Mouse (Mus musculus): Measurements from ENCODE around the gene Acadm.
A peak's percentile ranks its signal among the peaks of the same experiment; 100 is the strongest.

Acadm gene

GRCm38 (mm10) chr3:153940486-153940885 is 3.9 kb downstream of the Acadm start:
- peak in 1 of 2 experiments; percentile 25 for DNase-seq

- DNase-seq = no peak
These were observed 4.4 kb downstream of the Acadm start for GRCm38 (mm10) chr3:153940021-153940420.

GRCm38 (mm10) chr3:153937116-153937810 is 7.2 kb downstream of the Acadm start:
- DNase-seq = peak; percentile 67 to 70

GRCm38 (mm10) chr3:153935878-153936277 is 8.6 kb downstream of the Acadm start:
- no peak for DNase-seq

- no peak for DNase-seq
These were observed 12.0 kb downstream of the Acadm start for GRCm38 (mm10) chr3:153932461-153932860.

- no peak for DNase-seq
These were observed 14.9 kb downstream of the Acadm start for GRCm38 (mm10) chr3:153929526-153929925.

- DNase-seq = no peak
These were observed 18.1 kb downstream of the Acadm start for GRCm38 (mm10) chr3:153926333-153926732.

GRCm38 (mm10) chr3:153921147-153921910 is 23.1 kb downstream of the Acadm start:
- no peak for DNase-seq

GRCm38 (mm10) chr3:153917200-153917599 is 27.2 kb downstream of the Acadm start:
- DNase-seq = peak in 1 of 2 experiments; percentile 31

- DNase-seq = no peak
These were observed 30.8 kb downstream of the Acadm start for GRCm38 (mm10) chr3:153913510-153914243.

- peak; percentile 95 to 96 for DNase-seq
These were observed 31.6 kb downstream of the Acadm start, which contains the start of gene Rabggtb for GRCm38 (mm10) chr3:153912546-153913509. Gene Rabggtb, minus strand, starts transcription at chr3:153913009.

GRCm38 (mm10) chr3:153911882-153912440 is 32.5 kb downstream of the Acadm start:
- peak in 1 of 2 experiments; percentile 35 for DNase-seq

- DNase-seq = peak; percentile 31 to 62
These were observed 33.1 kb downstream of the Acadm start for GRCm38 (mm10) chr3:153911197-153911881.

GRCm38 (mm10) chr3:153910489-153910888 is 33.9 kb downstream of the Acadm start:
- DNase-seq = no peak

GRCm38 (mm10) chr3:153908919-153909318 is 35.5 kb downstream of the Acadm start:
- DNase-seq = no peak

GRCm38 (mm10) chr3:153906136-153906871 is 38.1 kb downstream of the Acadm start, which contains the start of gene Msh4:
Gene Msh4, minus strand, starts transcription at chr3:153906138.
- DNase-seq = no peak

GRCm38 (mm10) chr3:153905251-153906135 is 38.9 kb downstream of the Acadm start:
- peak in 1 of 2 experiments; percentile 37 for DNase-seq

- peak; percentile 78 to 84 for DNase-seq
These were observed 39.8 kb downstream of the Acadm start for GRCm38 (mm10) chr3:153904586-153904985.

- no peak for DNase-seq
These were observed 41.8 kb downstream of the Acadm start for GRCm38 (mm10) chr3:153902595-153902994.
